Mouse (Mus musculus): ENCODE results near the gene Gpr107.

Gpr107 gene

GRCm38 (mm10) chr2:31244216-31244615, 92.1 kb downstream of the Gpr107 start:
- in situ Hi-C loops (cut with MboI, MseI): no loop called here

- in situ Hi-C loops (cut with MboI, MseI): no loop called here
These were observed 92.9 kb downstream of the Gpr107 start for GRCm38 (mm10) chr2:31245051-31245450.

- in situ Hi-C loops (cut with MboI, MseI): no loop called here
These were observed 93.5 kb downstream of the Gpr107 start, which contains the start of gene Ncs1 for GRCm38 (mm10) chr2:31245491-31246141. Ncs1 (plus strand) TSS chr2:31245823.

- in situ Hi-C loops (cut with MboI, MseI): no loop called here
These were observed 94.3 kb downstream of the Gpr107 start for GRCm38 (mm10) chr2:31246251-31246971.

- in situ Hi-C loops (cut with MboI, MseI): no loop called here
These were observed 96.7 kb downstream of the Gpr107 start for GRCm38 (mm10) chr2:31248856-31249255.

GRCm38 (mm10) chr2:31252167-31252566, 100.1 kb downstream of the Gpr107 start:
- in situ Hi-C loops (cut with MboI, MseI): no loop called here

- in situ Hi-C loops (cut with MboI, MseI): no loop called here
These were observed 101.3 kb downstream of the Gpr107 start for GRCm38 (mm10) chr2:31253463-31253862.

- in situ Hi-C loops (cut with MboI, MseI): no loop called here
These were observed 102.7 kb downstream of the Gpr107 start for GRCm38 (mm10) chr2:31254806-31255205.

GRCm38 (mm10) chr2:31255952-31256938, 104.1 kb downstream of the Gpr107 start:
- in situ Hi-C loops (cut with MboI, MseI): no loop called here

- in situ Hi-C loops (cut with MboI, MseI): no loop called here
These were observed 105.0 kb downstream of the Gpr107 start for GRCm38 (mm10) chr2:31257096-31257495.

GRCm38 (mm10) chr2:31258609-31259366, 106.7 kb downstream of the Gpr107 start:
- in situ Hi-C loops (cut with MboI, MseI): no loop called here

GRCm38 (mm10) chr2:31259367-31259920, 107.3 kb downstream of the Gpr107 start:
- in situ Hi-C loops (cut with MboI, MseI): no loop called here

- in situ Hi-C loops (cut with MboI, MseI): no loop called here
These were observed 108.4 kb downstream of the Gpr107 start for GRCm38 (mm10) chr2:31260549-31260948.

GRCm38 (mm10) chr2:31263039-31263461, 110.9 kb downstream of the Gpr107 start:
- in situ Hi-C loops (cut with MboI, MseI): no loop called here

GRCm38 (mm10) chr2:31263746-31264378, 111.7 kb downstream of the Gpr107 start:
- in situ Hi-C loops (cut with MboI, MseI): no loop called here

- in situ Hi-C loops (cut with MboI, MseI): no loop called here
These were observed 115.3 kb downstream of the Gpr107 start for GRCm38 (mm10) chr2:31267447-31267846.

All from regulatory T cell (primary cell).